Mouse (Mus musculus) megakaryocyte, embryonic 14.5 days (primary cell): Measurements from ENCODE around the gene Cstf3. TPM values are rescaled to one million over a fixed set of nuclear protein-coding genes. Genes with fewer than 3 reads are reported as not detected.
"Not testable (repeated sequence)": the region's sequence is repeated elsewhere in the genome, so short reads cannot be mapped to it uniquely, and the experiment has no call there.

Experiments
- H3K27me3 ChIP-seq: replicated peaks from 2 replicates; pipeline ENCODE3; 2012; ENCODE audit warnings: inconsistent platforms
- H3K36me3 ChIP-seq: replicated peaks from 2 replicates; pipeline ENCODE3; 2012; ENCODE audit warnings: low read length, inconsistent platforms, mixed read lengths
- H3K4me1 ChIP-seq: 2 replicates; pipeline ENCODE4 v1.6.1; 2012; ENCODE audit warnings: inconsistent platforms
- H3K4me3 ChIP-seq: replicated peaks from 2 replicates; pipeline ENCODE3; 2012; ENCODE audit warnings: moderate library complexity, mild to moderate bottlenecking, inconsistent platforms
- H3K9me3 ChIP-seq: 2 replicates; pipeline ENCODE4 v1.6.1; 2012; ENCODE audit warnings: inconsistent platforms
- FLI1 ChIP-seq: IDR thresholded peaks from 2 replicates; pipeline ENCODE4 v1.6.1; 2012; ENCODE audit warnings: low read length, inconsistent platforms, mixed read lengths
- GATA1 ChIP-seq: IDR thresholded peaks from 3 replicates; pipeline ENCODE4 v1.6.1; 2012; ENCODE audit warnings: mixed read lengths, low read length, inconsistent platforms, borderline replicate concordance
- polyA plus RNA-seq: library from polyadenylated mRNA; stranded (reverse); fragments of >175 nt; gene quantifications from 2 replicates; pipeline ENCODE4 v1.2.3, GENCODE M21; 2012; ENCODE audit warnings: low replicate concordance; ENCODE audit not compliant: insufficient read depth

Gene Cstf3
- 1.6 and 7.2 TPM in 2 replicates for polyA plus RNA-seq

- Histone ChIP-seq H3K4me3 (peak within 1 kb of the TSS; percentile 100), H3K36me3 (peaks cover 12% of the 10 kb centered on the region), H3K4me1 (peaks cover 36% of the 10 kb centered on the region), H3K27me3 (no peaks in the 10 kb centered on the region), H3K9me3 (no peaks in the 10 kb centered on the region)
- TF ChIP-seq GATA1 (no peak), FLI1 (peak; percentile 86; the same call in 1 of the 2 replicates)
Measured at GRCm38 (mm10) chr2:104590068-104590828, at the start of gene Cstf3. Gene Cstf3 (plus strand): TSS chr2:104590523.

DNA sequence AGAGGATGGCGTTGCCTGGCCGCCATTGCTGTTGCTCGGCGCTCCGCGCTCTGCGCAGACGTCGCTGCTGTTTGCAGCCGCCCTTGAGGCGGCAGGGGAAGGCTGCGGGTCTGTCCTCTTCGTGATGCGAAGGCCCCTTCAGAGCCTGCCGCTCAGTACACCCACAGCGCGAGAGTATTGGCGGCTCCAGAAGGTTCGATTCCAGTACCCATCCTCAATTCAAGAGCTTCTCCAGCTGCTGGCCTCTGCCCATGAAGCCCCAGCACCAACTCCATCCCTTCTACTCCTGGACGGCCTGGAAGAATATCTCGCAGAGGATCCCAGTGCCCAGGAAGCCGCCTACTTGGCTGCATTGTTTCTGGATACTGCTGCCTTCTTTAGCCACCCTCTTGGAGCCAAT is 33.6 kb upstream of the Cstf3 start:
- peaks cover 13% of the 10 kb centered on the region for H3K4me1 ChIP-seq
- H3K36me3 ChIP-seq, H3K4me3 ChIP-seq, H3K27me3 ChIP-seq: not testable (repeated sequence)
- H3K9me3 ChIP-seq, result peaks cover 11% of the 10 kb centered on the region; the same call in 1 of the 2 replicates

- Histone ChIP-seq H3K36me3 (no peaks in the 10 kb centered on the region), H3K27me3 (no peaks in the 10 kb centered on the region), H3K4me3 (no peak overlapping the region), H3K9me3 (peaks cover 11% of the 10 kb centered on the region; the same call in 1 of the 2 replicates), H3K4me1 (peaks cover 13% of the 10 kb centered on the region)
- no peak for TF ChIP-seq FLI1
- no peak for TF ChIP-seq GATA1
Measured at GRCm38 (mm10) chr2:104557722-104558121, 32.6 kb upstream of the Cstf3 start.

GRCm38 (mm10) chr2:104558326-104558725 is 32.0 kb upstream of the Cstf3 start:
- TF ChIP-seq FLI1 (no peak), GATA1 (no peak)
- no peaks in the 10 kb centered on the region for H3K36me3 ChIP-seq
- H3K4me3 ChIP-seq, result no peak overlapping the region
- H3K9me3 ChIP-seq, result peaks cover 11% of the 10 kb centered on the region; the same call in 1 of the 2 replicates
- peaks cover 13% of the 10 kb centered on the region for H3K4me1 ChIP-seq
- no peaks in the 10 kb centered on the region for H3K27me3 ChIP-seq

DNA sequence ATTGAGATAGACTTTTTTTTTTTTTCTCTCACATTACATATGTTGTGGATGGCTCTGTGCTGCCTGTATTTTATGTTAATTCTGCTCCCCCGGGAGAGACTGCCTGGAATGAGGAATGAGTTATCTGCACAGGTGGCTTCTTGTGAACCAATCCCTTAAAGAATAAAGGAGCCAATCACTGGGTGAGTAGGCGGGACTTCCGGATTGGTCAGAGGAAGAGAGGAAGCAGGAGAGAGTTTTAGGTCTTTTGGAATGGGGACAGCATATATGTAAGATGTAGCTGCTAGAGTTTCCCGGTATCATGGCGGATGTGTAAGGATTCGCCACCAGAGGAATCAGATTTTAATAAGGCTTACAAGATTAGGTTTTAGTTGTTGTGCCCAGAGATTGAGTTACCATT is 31.4 kb upstream of the Cstf3 start:
- peaks cover 11% of the 10 kb centered on the region; the same call in 1 of the 2 replicates for H3K9me3 ChIP-seq
- no peaks in the 10 kb centered on the region for H3K27me3 ChIP-seq
- TF ChIP-seq GATA1, result no peak
- no peak for TF ChIP-seq FLI1
- H3K36me3 ChIP-seq, result no peaks in the 10 kb centered on the region
- H3K4me3 ChIP-seq, result no peak overlapping the region
- peaks cover 13% of the 10 kb centered on the region for H3K4me1 ChIP-seq

DNA sequence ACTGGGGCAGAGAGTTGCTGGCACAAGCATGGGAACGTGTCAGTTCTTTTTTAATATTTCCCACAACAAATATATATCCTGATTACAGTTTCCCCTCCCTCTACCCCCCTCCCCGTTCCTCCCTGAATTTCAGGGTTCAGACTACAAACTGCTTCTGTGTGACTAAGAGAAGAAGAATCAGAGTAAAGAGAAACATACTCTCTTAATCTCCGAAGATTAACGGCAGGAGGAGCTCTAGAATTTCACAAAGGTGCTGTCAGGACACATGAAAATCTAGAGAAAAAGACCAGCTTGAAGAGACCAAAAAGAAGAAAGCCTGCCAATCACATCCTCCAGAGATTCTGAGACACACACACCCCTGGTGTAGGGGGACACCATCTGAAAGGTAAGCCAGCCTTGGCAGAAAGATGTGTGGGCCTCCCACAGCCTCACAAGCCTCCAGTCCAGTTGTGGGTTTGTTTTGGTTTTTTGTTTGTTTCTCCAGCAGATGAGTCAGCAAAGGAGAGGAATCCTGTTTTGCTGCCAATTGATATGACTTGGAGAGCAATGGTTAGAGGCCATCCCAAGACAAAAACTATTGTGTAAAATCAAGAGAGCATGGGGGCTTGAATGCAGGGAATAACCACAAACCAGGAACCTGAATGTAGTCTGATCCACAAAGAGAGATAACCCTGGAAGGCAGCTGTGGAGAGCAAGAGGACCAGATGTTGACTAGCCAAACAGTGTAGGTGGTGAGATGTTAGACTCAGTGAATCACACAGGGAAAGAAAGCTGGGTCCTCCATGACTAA is 30.5 kb upstream of the Cstf3 start:
- TF ChIP-seq FLI1 (no peak), GATA1 (no peak)
- H3K4me1 ChIP-seq, result peaks cover 13% of the 10 kb centered on the region
- H3K9me3 ChIP-seq, result peaks cover 8% of the 10 kb centered on the region; the same call in 1 of the 2 replicates
- no peaks in the 10 kb centered on the region for H3K36me3 ChIP-seq
- no peaks in the 10 kb centered on the region for H3K27me3 ChIP-seq
- no peak overlapping the region for H3K4me3 ChIP-seq

DNA sequence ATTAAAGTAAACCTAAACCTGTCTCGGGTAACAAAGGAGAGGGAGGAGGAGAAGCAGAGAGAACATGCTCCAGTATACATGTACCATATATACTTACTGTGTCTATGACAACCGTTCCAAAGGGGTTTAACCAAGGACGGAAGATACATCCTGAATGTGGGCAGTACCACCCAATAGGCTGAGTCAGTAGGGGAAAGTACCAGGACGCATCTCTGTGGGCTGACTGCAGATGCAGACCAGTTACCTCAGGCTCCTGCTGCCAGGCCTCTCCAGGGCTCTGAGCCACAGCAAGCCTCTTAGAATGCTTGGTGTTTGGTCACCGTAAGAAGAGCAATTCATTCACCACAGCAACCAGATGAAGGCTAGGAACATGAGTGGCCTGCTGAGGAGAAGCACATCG is 28.9 kb upstream of the Cstf3 start:
- H3K4me1 ChIP-seq, result peaks cover 13% of the 10 kb centered on the region
- no peaks in the 10 kb centered on the region for H3K36me3 ChIP-seq
- H3K9me3 ChIP-seq, result peaks cover 4% of the 10 kb centered on the region; the same call in 1 of the 2 replicates
- no peak overlapping the region for H3K4me3 ChIP-seq
- no peaks in the 10 kb centered on the region for H3K27me3 ChIP-seq
- TF ChIP-seq GATA1 (no peak), FLI1 (no peak)

GRCm38 (mm10) chr2:104561986-104562532 is 28.3 kb upstream of the Cstf3 start:
- no peak for TF ChIP-seq FLI1
- TF ChIP-seq GATA1, result no peak
- Histone ChIP-seq H3K4me1 (peaks cover 13% of the 10 kb centered on the region), H3K9me3 (peaks cover 4% of the 10 kb centered on the region; the same call in 1 of the 2 replicates), H3K4me3 (no peak overlapping the region), H3K36me3 (no peaks in the 10 kb centered on the region), H3K27me3 (no peaks in the 10 kb centered on the region)

GRCm38 (mm10) chr2:104572066-104572465 is 18.3 kb upstream of the Cstf3 start:
- Histone ChIP-seq H3K9me3 (peaks cover 11% of the 10 kb centered on the region), H3K36me3 (no peaks in the 10 kb centered on the region), H3K4me1 (peaks cover 2% of the 10 kb centered on the region; the same call in 1 of the 2 replicates), H3K4me3 (no peak overlapping the region), H3K27me3 (peaks cover 10% of the 10 kb centered on the region)
- no peak for TF ChIP-seq FLI1
- TF ChIP-seq GATA1, result no peak
